Mouse (Mus musculus) spleen, adult 2 months (tissue): ENCODE measurements around the gene Tceanc2.

Source experiments
- CTCF ChIP-seq: fragments of 200-500 bp; IDR thresholded peaks from 2 replicates; pipeline ENCODE4 v1.5.1; 2011; ENCODE audit warnings: mild to moderate bottlenecking, inconsistent platforms; ENCODE audit not compliant: insufficient read depth, insufficient read length, insufficient replicate concordance; ENCODE audit errors: extremely low read depth
- POLR2A ChIP-seq: fragments of 200-500 bp; IDR thresholded peaks from 2 replicates; pipeline ENCODE4 v1.6.1; 2011; ENCODE audit warnings: low read depth, low read length, inconsistent platforms

DNA sequence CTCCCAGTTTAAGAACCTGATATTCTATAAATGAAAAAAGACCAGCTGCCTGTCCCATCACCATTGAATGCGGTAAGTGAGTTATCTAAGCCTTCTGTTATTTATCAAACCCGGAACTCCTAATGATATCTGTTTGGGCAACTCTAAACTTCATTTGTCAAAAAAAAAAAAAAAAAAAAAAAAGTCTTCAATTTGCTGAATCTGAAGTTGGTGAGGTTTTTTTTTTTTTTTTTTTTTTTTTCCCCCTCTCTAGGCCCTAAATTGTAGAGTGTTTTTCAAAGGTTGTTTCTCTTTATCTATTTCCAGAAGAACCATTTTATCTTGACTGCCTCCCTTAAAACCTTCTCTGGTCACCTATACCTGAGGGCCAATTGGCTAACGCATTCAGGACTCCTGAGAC, 44.0 kb downstream of the Tceanc2 start:
- TF ChIP-seq CTCF (no peak), POLR2A (no peak)
